Mouse (Mus musculus) liver, adult 2 months (tissue): Measurements from ENCODE around the gene Cap2.

Source experiments
- CTCF ChIP-seq: fragments of 200-500 bp; IDR thresholded peaks from 2 replicates; pipeline ENCODE4 v1.5.1; 2011; ENCODE audit warnings: low read depth, low read length, control low read depth
- POLR2A ChIP-seq: fragments of 200-500 bp; IDR thresholded peaks from 2 replicates; pipeline ENCODE4 v1.6.1; 2011; ENCODE audit warnings: low read length, control low read depth; ENCODE audit not compliant: insufficient read depth; ENCODE audit errors: extremely low read depth

DNA sequence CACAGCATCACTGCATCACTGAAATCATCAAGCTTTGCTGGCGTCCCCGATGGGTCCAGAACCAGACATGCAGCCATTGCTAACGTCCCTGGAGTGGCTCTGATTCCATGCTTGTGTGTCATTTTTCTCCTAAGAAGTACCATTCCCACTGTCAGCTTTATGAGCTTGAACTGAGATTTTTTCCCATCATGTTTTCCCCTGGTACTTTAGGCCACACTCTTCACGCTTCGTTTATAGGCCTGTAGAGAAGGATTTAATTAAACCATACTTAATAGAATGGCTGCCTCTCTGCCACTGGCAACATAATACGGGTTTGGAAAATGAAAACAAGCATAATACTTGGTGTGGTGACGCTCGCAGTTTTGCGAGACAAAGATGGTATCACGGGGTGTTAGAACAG lies 42.1 kb upstream of the Cap2 start:
- TF ChIP-seq CTCF (no peak), POLR2A (no peak)
